Mouse (Mus musculus) urinary bladder, adult 2 months (tissue): Measurements from ENCODE around the gene Sec14l2. TPM values are rescaled to one million over a fixed set of nuclear protein-coding genes. Genes with fewer than 3 reads are reported as not detected.
"Not testable (repeated sequence)": the region's sequence is repeated elsewhere in the genome, so short reads cannot be mapped to it uniquely, and the experiment has no call there.

ENCODE experiments used
- DNase-seq: peaks from one replicate; pipeline ENCODE4 v3.0.0; 2022; ENCODE audit warnings: low spot score
- polyA plus RNA-seq: library from polyadenylated mRNA; depleted of rRNA; stranded (reverse); fragments of >200 nt; gene quantifications from 2 replicates; pipeline ENCODE4 v1.2.3, GENCODE M21; 2012

The Sec14l2 gene
- polyA plus RNA-seq, 1 experiment, result 1.4 TPM

- DNase-seq, result no peak
These were observed 10.2 kb upstream of the Sec14l2 start for GRCm38 (mm10) chr11:4133450-4133849.

GRCm38 (mm10) chr11:4128461-4128860, 5.2 kb upstream of the Sec14l2 start:
- DNase-seq, result not testable (repeated sequence)

DNA sequence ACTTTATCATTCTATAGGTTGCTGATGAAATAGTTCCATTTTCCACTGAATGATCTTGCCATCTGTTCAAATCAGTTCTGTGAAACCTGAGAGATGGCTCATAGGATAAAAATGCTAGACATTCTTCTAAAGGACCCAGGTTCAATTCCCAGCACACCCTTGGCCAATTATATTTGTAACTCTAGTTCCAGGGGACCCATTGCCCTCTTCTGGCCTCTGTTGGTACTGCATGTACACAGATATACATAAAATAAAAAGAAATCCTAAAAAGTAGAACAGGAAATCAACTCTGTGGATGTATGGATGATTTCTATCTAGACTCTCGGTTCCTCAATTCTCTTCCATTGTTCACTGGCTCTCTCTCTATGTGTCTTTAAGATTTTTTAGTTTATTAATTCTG, 3.8 kb upstream of the Sec14l2 start:
- DNase-seq, result no peak

DNA sequence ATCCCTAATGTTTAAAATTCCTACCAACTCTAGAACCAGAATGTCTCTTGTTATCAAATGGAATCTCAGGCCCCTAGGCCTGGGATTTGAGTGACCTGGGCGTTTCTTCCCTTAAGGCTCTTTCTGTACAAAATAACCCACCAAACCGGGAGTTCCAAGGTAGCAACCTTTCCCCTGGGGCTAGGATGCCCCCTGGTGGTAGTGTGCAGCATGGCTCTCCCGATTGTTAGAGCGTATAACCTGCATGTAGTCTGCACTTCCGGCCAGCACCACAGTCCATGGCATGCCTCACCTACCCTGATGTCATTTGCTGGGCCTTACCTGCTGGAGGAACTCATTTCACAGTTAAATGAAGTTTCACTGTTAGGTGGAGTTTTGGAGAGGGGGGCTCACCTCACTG, 707 bp upstream of the Sec14l2 start:
- DNase-seq, result no peak

- DNase-seq, result no peak
These were observed 989 bp downstream of the Sec14l2 start for GRCm38 (mm10) chr11:4122226-4122625.

- no peak for DNase-seq
These were observed 1.5 kb downstream of the Sec14l2 start for GRCm38 (mm10) chr11:4121691-4122090.

DNA sequence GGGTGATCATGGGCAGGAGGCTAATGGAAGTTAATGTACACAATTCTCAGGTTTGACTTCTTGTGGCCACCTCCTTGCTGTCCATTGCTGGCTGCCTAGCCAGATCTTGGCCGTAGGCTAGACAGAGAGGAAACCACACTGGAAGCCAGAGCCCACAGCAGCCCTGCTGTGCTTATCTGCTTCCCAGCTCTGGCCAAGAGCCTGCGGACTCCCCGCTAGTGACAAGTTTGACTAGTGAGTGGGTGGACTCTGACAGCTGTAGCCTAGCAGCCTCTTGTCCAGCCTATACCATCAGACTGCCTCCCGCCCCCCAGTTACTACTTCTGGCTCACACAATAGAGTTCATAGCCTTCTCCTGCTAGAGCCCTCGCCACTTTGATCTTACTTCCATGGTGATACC, 3.6 kb downstream of the Sec14l2 start:
- DNase-seq, result no peak

- DNase-seq, result peak; percentile 51
These were observed 4.9 kb downstream of the Sec14l2 start for GRCm38 (mm10) chr11:4118081-4118921.

GRCm38 (mm10) chr11:4117372-4118071, 5.7 kb downstream of the Sec14l2 start:
- no peak for DNase-seq

DNA sequence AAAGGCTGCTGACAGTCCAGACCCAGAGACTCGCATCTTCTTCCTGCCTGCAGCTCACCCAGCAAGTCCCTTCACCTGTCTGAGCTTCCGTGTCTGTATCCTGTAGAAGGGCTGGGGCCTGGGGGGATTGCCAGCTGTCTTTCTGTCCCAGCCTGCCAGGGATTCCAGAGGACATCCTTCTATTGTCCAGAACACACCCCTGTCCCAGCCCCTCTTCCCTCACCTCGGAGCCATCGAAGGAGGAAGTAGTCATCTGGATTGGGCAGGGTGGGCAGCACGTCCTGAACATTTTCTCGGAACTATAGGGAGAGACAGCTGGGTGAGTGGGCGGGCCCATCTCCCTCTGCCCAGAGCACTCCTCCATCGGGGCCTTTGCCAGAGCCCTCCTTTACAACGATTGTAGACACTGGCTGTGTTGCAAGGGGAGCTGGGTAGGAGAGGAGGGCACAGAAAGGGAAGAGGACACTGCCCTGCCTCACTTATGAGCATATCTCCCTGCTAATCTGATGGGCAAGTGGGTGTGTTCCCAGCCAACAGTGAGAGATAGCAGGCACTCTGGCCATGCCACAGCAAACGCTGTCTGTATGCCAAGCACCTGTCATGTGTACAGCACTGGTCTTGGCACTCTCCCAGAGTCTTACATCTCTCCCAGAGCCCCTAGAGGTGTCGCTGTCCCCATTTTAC, 6.6 kb downstream of the Sec14l2 start:
- DNase-seq, result no peak

DNA sequence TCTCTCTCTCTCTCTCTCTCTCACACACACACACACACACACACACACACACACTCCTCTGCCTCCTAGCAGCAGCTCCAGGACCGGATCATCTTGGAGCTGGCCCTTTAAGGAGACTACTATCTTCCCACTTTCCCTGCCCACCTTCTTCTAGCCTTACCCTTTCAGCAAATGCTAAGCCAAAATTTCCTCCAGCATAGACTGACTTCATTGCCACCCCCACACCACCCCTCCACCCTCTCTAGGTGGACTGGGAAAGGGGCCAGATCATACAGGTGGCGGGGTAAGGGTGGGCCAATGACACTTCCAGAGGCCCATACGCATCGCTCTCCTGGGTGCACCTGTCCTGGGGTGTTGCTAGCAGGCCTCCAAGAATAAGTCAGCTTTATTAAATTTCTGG, 7.8 kb downstream of the Sec14l2 start:
- no peak for DNase-seq

- DNase-seq, result not testable (repeated sequence)
These were observed 8.7 kb downstream of the Sec14l2 start for GRCm38 (mm10) chr11:4114541-4114940.

GRCm38 (mm10) chr11:4113970-4114369, 9.2 kb downstream of the Sec14l2 start:
- DNase-seq, result no peak

DNA sequence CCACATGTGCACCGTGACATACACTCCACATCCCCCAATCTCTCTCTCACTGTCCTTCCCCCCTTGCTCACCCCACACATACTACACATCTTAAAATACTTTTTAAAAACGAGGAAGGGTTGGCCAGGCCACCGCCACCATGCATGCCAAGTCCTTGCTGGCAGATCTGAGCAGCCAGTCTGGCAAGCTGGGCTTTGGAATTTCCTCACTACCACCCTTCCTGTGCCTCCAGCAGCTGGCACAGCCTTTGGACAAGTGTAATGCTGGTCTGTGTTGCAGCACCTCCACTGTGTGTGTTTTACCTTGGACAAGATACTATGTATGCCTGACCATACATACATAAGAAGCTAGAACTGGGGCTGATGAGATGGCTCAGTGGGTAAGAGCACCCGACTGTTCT, 9.7 kb downstream of the Sec14l2 start:
- no peak for DNase-seq

- no peak for DNase-seq
These were observed 10.4 kb downstream of the Sec14l2 start for GRCm38 (mm10) chr11:4112861-4113260.

GRCm38 (mm10) chr11:4112033-4112432, 11.2 kb downstream of the Sec14l2 start:
- DNase-seq, result no peak

- DNase-seq, result no peak
These were observed 14.5 kb downstream of the Sec14l2 start for GRCm38 (mm10) chr11:4108691-4109090.

DNA sequence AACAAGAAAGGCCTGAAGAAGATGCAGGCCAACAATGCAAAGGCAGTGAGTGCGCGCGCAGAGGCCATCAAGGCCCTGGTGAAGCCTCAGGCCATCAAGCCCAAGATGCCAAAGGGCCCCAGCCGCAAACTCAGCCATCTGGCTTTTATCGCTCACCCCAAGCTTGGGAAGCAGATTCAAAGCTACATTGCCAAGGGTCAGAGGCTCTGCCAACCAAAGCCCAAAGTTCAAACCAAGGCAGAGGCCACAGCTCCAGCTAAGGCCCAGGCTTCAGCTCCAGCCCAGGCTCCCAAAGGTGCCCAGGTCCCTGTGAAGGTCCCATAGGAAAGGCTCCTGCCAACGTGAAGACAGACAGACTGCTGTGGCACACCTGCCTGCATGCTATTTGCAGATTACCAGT, 15.3 kb downstream of the Sec14l2 start:
- DNase-seq, result not testable (repeated sequence)

DNA sequence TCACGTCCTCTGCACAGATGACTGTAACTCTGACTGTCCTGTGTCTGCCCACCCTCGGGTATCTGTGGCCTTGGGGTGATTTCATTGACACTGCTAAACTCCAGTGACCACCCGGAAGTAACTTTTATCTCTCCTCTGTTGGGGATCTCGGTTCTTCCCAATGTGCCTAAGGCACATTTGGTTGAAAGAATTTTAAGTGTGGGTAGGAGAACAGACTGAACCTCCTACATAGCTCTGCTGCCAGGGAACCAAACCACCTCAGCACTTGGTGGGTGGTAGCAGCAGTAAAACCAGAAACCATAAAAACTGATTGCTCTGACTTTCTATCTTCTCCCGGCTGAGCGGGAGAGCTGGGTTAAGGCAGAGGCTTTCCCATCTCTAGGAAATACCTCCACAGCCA, 17.8 kb downstream of the Sec14l2 start:
- DNase-seq, result no peak

GRCm38 (mm10) chr11:4104989-4105388, 18.2 kb downstream of the Sec14l2 start:
- no peak for DNase-seq

DNA sequence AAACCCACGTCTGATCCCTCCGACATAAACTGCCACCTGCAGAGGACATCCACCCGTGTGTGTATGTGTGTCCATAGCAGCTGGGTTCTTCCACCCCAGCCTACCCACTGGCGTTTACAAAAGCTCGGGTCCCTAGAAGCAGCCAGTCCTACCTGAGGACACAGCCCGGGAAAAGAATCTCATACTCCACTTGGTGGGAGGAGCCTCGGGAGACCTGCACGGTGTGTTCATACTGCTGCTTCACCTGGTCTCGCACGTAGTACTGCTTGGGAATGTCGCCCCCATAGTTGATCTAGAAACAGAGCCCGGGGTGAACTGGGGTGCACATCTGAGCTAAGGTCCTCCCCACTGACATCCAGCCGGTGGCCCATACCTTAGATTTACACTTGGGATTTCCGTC, 19.7 kb downstream of the Sec14l2 start:
- DNase-seq, result no peak

DNA sequence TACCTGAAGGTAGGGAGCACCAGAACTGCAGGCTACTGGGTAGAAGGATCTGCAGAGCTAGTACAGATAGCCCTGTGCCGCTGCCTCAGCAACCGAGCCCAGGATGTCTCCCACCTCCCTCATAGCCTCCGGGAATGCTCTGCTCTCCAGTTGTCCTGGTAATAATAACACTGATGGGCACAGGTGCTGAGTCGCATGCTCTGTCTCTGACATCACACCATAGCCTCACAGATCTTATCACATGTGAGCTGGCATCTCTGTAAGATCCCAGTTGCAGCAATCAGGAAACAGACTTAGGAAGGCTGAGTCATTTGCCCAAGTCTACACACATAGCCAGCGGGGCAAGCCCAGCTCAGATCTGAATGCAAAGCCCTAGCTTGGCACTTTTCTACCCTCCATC, 21.4 kb downstream of the Sec14l2 start:
- no peak for DNase-seq

- no peak for DNase-seq
These were observed 23.8 kb downstream of the Sec14l2 start for GRCm38 (mm10) chr11:4099447-4099846.
